Mouse (Mus musculus): ENCODE data around the gene Smim5. TPM values are rescaled to one million over a fixed set of nuclear protein-coding genes. Genes with fewer than 3 reads are reported as not detected.
"Not testable (repeated sequence)": the region's sequence is repeated elsewhere in the genome, so short reads cannot be mapped to it uniquely, and the experiment has no call there.

Smim5 gene
- 0.57 and 0.58 TPM in 2 replicates for polyA plus RNA-seq (2012; rRNA removed)

GRCm38 (mm10) chr11:115899486-115900266, at the start of gene Smim5:
Smim5 (plus strand) TSS chr11:115899966.
- TF ChIP-seq POLR2A (IDR thresholded peaks at IDR 0.05; ENCODE audit: extremely low read depth, insufficient read depth, low read length): no peak
- no peak for TF ChIP-seq CTCF (IDR thresholded peaks at IDR 0.05; ENCODE audit: extremely low read depth, insufficient read depth, low read length)
- H3K27ac ChIP-seq (ENCODE audit: insufficient read depth, low read length): no peak within 1 kb of the TSS
- H3K4me1 ChIP-seq (ENCODE audit: control insufficient read depth, insufficient read depth, low read length): no peaks in the 10 kb centered on the region
- H3K4me3 ChIP-seq (ENCODE audit: insufficient read depth, low read length): no peak within 1 kb of the TSS

- no peak overlapping the region for H3K4me3 ChIP-seq (ENCODE audit: insufficient read depth, low read length)
- no peak overlapping the region for H3K27ac ChIP-seq (ENCODE audit: insufficient read depth, low read length)
- TF ChIP-seq POLR2A (IDR thresholded peaks at IDR 0.05; ENCODE audit: extremely low read depth, insufficient read depth, low read length): no peak
- no peak for TF ChIP-seq CTCF (IDR thresholded peaks at IDR 0.05; ENCODE audit: extremely low read depth, insufficient read depth, low read length)
- H3K4me1 ChIP-seq (ENCODE audit: control insufficient read depth, insufficient read depth, low read length): no peaks in the 10 kb centered on the region
These were observed 45.1 kb upstream of the Smim5 start for GRCm38 (mm10) chr11:115854674-115855073.

- H3K27ac ChIP-seq (ENCODE audit: insufficient read depth, low read length); H3K4me3 ChIP-seq (ENCODE audit: insufficient read depth, low read length); H3K4me1 ChIP-seq (ENCODE audit: control insufficient read depth, insufficient read depth, low read length): not testable (repeated sequence)
These were observed 42.6 kb upstream of the Smim5 start for GRCm38 (mm10) chr11:115857146-115857545.

- TF ChIP-seq CTCF (IDR thresholded peaks at IDR 0.05; ENCODE audit: extremely low read depth, insufficient read depth, low read length) (no peak), POLR2A (IDR thresholded peaks at IDR 0.05; ENCODE audit: extremely low read depth, insufficient read depth, low read length) (no peak)
- Histone ChIP-seq H3K4me1 (ENCODE audit: control insufficient read depth, insufficient read depth, low read length) (no peaks in the 10 kb centered on the region), H3K4me3 (ENCODE audit: insufficient read depth, low read length) (no peak overlapping the region)
These were observed 41.8 kb upstream of the Smim5 start for GRCm38 (mm10) chr11:115857936-115858335.

GRCm38 (mm10) chr11:115858354-115858753, 41.4 kb upstream of the Smim5 start, which contains the start of gene Myo15b:
Myo15b (plus strand) TSS chr11:115858406.
- no peak for TF ChIP-seq POLR2A (IDR thresholded peaks at IDR 0.05; ENCODE audit: extremely low read depth, insufficient read depth, low read length)
- no peak for TF ChIP-seq CTCF (IDR thresholded peaks at IDR 0.05; ENCODE audit: extremely low read depth, insufficient read depth, low read length)
- H3K4me1 ChIP-seq (ENCODE audit: control insufficient read depth, insufficient read depth, low read length): no peaks in the 10 kb centered on the region
- H3K4me3 ChIP-seq (ENCODE audit: insufficient read depth, low read length): no peak within 1 kb of the TSS
- H3K27ac ChIP-seq (ENCODE audit: insufficient read depth, low read length): no peak within 1 kb of the TSS

More at GRCm38 (mm10) chr11:115857936-115858335, 41.8 kb upstream of the Smim5 start:
- H3K27ac ChIP-seq (ENCODE audit: insufficient read depth, low read length): no peak overlapping the region

GRCm38 (mm10) chr11:115859143-115859945, 40.4 kb upstream of the Smim5 start:
- peak; percentile 33; the same call in 1 of the 2 replicates for TF ChIP-seq CTCF (IDR thresholded peaks at IDR 0.05; ENCODE audit: extremely low read depth, insufficient read depth, low read length)
- no peak for TF ChIP-seq POLR2A (IDR thresholded peaks at IDR 0.05; ENCODE audit: extremely low read depth, insufficient read depth, low read length)
- no peak overlapping the region for H3K4me3 ChIP-seq (ENCODE audit: insufficient read depth, low read length)
- no peak overlapping the region for H3K27ac ChIP-seq (ENCODE audit: insufficient read depth, low read length)
- no peaks in the 10 kb centered on the region for H3K4me1 ChIP-seq (ENCODE audit: control insufficient read depth, insufficient read depth, low read length)

GRCm38 (mm10) chr11:115863895-115864294, 35.9 kb upstream of the Smim5 start:
- TF ChIP-seq CTCF (IDR thresholded peaks at IDR 0.05; ENCODE audit: extremely low read depth, insufficient read depth, low read length) (no peak), POLR2A (IDR thresholded peaks at IDR 0.05; ENCODE audit: extremely low read depth, insufficient read depth, low read length) (no peak)
- Histone ChIP-seq H3K27ac (ENCODE audit: insufficient read depth, low read length) (no peak overlapping the region), H3K4me1 (ENCODE audit: control insufficient read depth, insufficient read depth, low read length) (no peaks in the 10 kb centered on the region), H3K4me3 (ENCODE audit: insufficient read depth, low read length) (no peak overlapping the region)

GRCm38 (mm10) chr11:115869393-115869792, 30.4 kb upstream of the Smim5 start:
- H3K27ac ChIP-seq (ENCODE audit: insufficient read depth, low read length): no peak overlapping the region
- no peak for TF ChIP-seq POLR2A (IDR thresholded peaks at IDR 0.05; ENCODE audit: extremely low read depth, insufficient read depth, low read length)
- TF ChIP-seq CTCF (IDR thresholded peaks at IDR 0.05; ENCODE audit: extremely low read depth, insufficient read depth, low read length): no peak

GRCm38 (mm10) chr11:115872437-115872836, 27.3 kb upstream of the Smim5 start:
- Histone ChIP-seq H3K4me1 (ENCODE audit: control insufficient read depth, insufficient read depth, low read length) (no peaks in the 10 kb centered on the region), H3K4me3 (ENCODE audit: insufficient read depth, low read length) (no peak overlapping the region), H3K27ac (ENCODE audit: insufficient read depth, low read length) (no peak overlapping the region)
- TF ChIP-seq POLR2A (IDR thresholded peaks at IDR 0.05; ENCODE audit: extremely low read depth, insufficient read depth, low read length): no peak

More at GRCm38 (mm10) chr11:115869393-115869792, 30.4 kb upstream of the Smim5 start:
- H3K4me3 ChIP-seq (ENCODE audit: insufficient read depth, low read length): no peak overlapping the region
- H3K4me1 ChIP-seq (ENCODE audit: control insufficient read depth, insufficient read depth, low read length): no peaks in the 10 kb centered on the region

- TF ChIP-seq POLR2A (IDR thresholded peaks at IDR 0.05; ENCODE audit: extremely low read depth, insufficient read depth, low read length) (no peak), CTCF (IDR thresholded peaks at IDR 0.05; ENCODE audit: extremely low read depth, insufficient read depth, low read length) (no peak)
- H3K27ac ChIP-seq (ENCODE audit: insufficient read depth, low read length): no peak overlapping the region
- no peak overlapping the region for H3K4me3 ChIP-seq (ENCODE audit: insufficient read depth, low read length)
- no peaks in the 10 kb centered on the region for H3K4me1 ChIP-seq (ENCODE audit: control insufficient read depth, insufficient read depth, low read length)
These were observed 23.8 kb upstream of the Smim5 start for GRCm38 (mm10) chr11:115875935-115876334.
